ENCODE assay signal across 22 mouse cellular contexts in genomic region chr4:55511389-55511788, GRCm38 (mm10). TPM values are rescaled to one million over a fixed set of nuclear protein-coding genes. Genes with fewer than 3 reads are reported as not detected.
DNase-seq lines count a peak whose midpoint lies in the region; ATAC-seq and TF ChIP-seq lines count a peak whose summit lies in the region.
"Had no signal": no experiment of that assay in that cellular context is flagged by ENCODE, and none has a peak within 500 bp of the region (broad histone marks: within the 10 kb centered on the region; RNA-seq: fewer than 3 reads in every experiment).

No protein-coding gene starts in this region.

- no peak overlapping the region for H3K9ac ChIP-seq in CH12.LX (ENCODE audit: insufficient read depth, low read depth)
- H3K9ac ChIP-seq in forebrain, postnatal 0 days, result no peak overlapping the region

- dilution Hi-C loops in CH12.LX (cut with MboI; ENCODE audit: extremely low pct_ligation_motif_present, extremely low pct_unique_long_range_greater_than_20kb, low sequenced_read_pairs), result no loop called here

- no peak overlapping the region; the same call in 1 of the 2 replicates for H3K27ac ChIP-seq in CH12.LX (ENCODE audit: insufficient read depth, low read depth)
- H3K27ac ChIP-seq in forebrain, postnatal 0 days (ENCODE audit: low read depth, low read length), result no peak overlapping the region

- no peaks in the 10 kb centered on the region for H3K9me3 ChIP-seq in megakaryocyte, embryonic 14.5 days
- no peaks in the 10 kb centered on the region for H3K9me3 ChIP-seq in CH12.LX (replicated peaks; ENCODE audit: low read length)
- H3K9me3 ChIP-seq in forebrain, postnatal 0 days (ENCODE audit: low read length), result no peaks in the 10 kb centered on the region

- DNase-seq in CH12.LX (ENCODE audit: extremely low read depth), result peak; percentile 34
- DNase-seq in embryo, embryonic 10.5 days (ENCODE audit: low spot score), result no peak
- no peak for DNase-seq in forebrain, postnatal 0 days
- DNase-seq: adrenal gland, adult 2 months; adrenal gland, adult 8-10 months; adrenal gland, postnatal 10 days; adrenal gland, postnatal 14 days; adrenal gland, postnatal 25 days; adrenal gland, postnatal 36 days; B cell, adult 2 months; cerebellum, adult 11 months; cerebellum, adult 11-12 months; cerebellum, adult 18-20 months; cerebellum, adult 2 months had no signal

- ATAC-seq in megakaryocyte, adult 5-6 weeks (ENCODE audit: poor library complexity, severe bottlenecking), result no peak
- no peak for ATAC-seq in forebrain, postnatal 0 days
- ATAC-seq: activated CD4-positive, CD25-positive, alpha-beta regulatory T cell, adult 4 months; CD4-positive, CD25-positive, alpha-beta regulatory T cell, adult 4 months; Patski had no signal

- peak overlapping the region; percentile 65 for H3K4me3 ChIP-seq in megakaryocyte, embryonic 14.5 days (replicated peaks)
- no peak overlapping the region for H3K4me3 ChIP-seq in CH12.LX (replicated peaks in 1 of 3; ENCODE audit: low read depth in 2 of 3, low read length in 2 of 3, poor library complexity in 1 of 3)
- no peak overlapping the region for H3K4me3 ChIP-seq in myocyte
- no peak overlapping the region for H3K4me3 ChIP-seq in forebrain, postnatal 0 days (ENCODE audit: low read depth, low read length)

- TF ChIP-seq RAD21 in CH12.LX (IDR thresholded peaks at IDR 0.05; ENCODE audit: low read depth, low read length), result no peak

- H3K79me2 ChIP-seq in CH12.LX (replicated peaks; ENCODE audit: control insufficient read depth, extremely low read depth, insufficient read depth, poor library complexity, severe bottlenecking), result no peaks in the 10 kb centered on the region
- H3K79me2 ChIP-seq in myocyte (ENCODE audit: control insufficient read depth, insufficient read depth), result no peaks in the 10 kb centered on the region

- H3K36me3 ChIP-seq in megakaryocyte, embryonic 14.5 days (replicated peaks; ENCODE audit: low read length), result no peaks in the 10 kb centered on the region
- H3K36me3 ChIP-seq in CH12.LX (replicated peaks in 1 of 2; ENCODE audit: control insufficient read depth in 1 of 2, insufficient read depth in 1 of 2, low read length in 1 of 2), result no peaks in the 10 kb centered on the region
- no peaks in the 10 kb centered on the region for H3K36me3 ChIP-seq in myocyte (ENCODE audit: control insufficient read depth, insufficient read depth)
- H3K36me3 ChIP-seq in forebrain, postnatal 0 days (ENCODE audit: insufficient read depth), result no peaks in the 10 kb centered on the region
- H3K36me3 ChIP-seq: G1E had no signal

- TF ChIP-seq EP300 in CH12.LX (IDR thresholded peaks at IDR 0.05; ENCODE audit: low read length), result peak; percentile 59

- 83% methylated on average over 2 of the region's 2 CpGs for WGBS in forebrain, postnatal 0 days

- peaks cover 30% of the 10 kb centered on the region for H3K27me3 ChIP-seq in megakaryocyte, embryonic 14.5 days (replicated peaks)
- no peaks in the 10 kb centered on the region for H3K27me3 ChIP-seq in CH12.LX (replicated peaks)
- no peaks in the 10 kb centered on the region for H3K27me3 ChIP-seq in myocyte (ENCODE audit: control insufficient read depth, insufficient read depth, insufficient read length)
- no peaks in the 10 kb centered on the region for H3K27me3 ChIP-seq in forebrain, postnatal 0 days (ENCODE audit: insufficient read depth, low read length)
- H3K27me3 ChIP-seq: Patski had no signal

- no peak overlapping the region for H3ac ChIP-seq in myocyte (ENCODE audit: control insufficient read depth, insufficient read length)

- in situ Hi-C loops in CH12.LX (cut with MboI; ENCODE audit: low pct_ligation_motif_present, low pct_unique_long_range_greater_than_20kb, low sequenced_read_pairs), result loop anchor here (25.0 kb wide), 1 partner anchor 976 kb away; no protein-coding TSS in a partner anchor

- TF ChIP-seq CTCF in CH12.LX (conservative IDR thresholded peaks at IDR 0.05 in 1 of 2, IDR thresholded peaks at IDR 0.05 in 1 of 2; ENCODE audit: low read depth in 2 of 2, low read length in 2 of 2), result no peak
- no peak for TF ChIP-seq CTCF in forebrain, postnatal 0 days (IDR thresholded peaks at IDR 0.05; ENCODE audit: low read depth)

- H3K4me2 ChIP-seq in CH12.LX (ENCODE audit: insufficient read depth, low read depth, poor library complexity, severe bottlenecking) (0 out of 2 replicates have a peak overlapping the region, but pooled peaks have one; percentile 35), myocyte (ENCODE audit: low read depth) (peak overlapping the region; percentile 8)
- H3K4me2 ChIP-seq in forebrain, postnatal 0 days (ENCODE audit: low read depth), result no peak overlapping the region

- H3K4me1 ChIP-seq in megakaryocyte, embryonic 14.5 days, result peaks cover 10% of the 10 kb centered on the region; the same call in 1 of the 2 replicates
- H3K4me1 ChIP-seq in CH12.LX (ENCODE audit: control insufficient read depth in 1 of 2, insufficient read depth in 2 of 2), result peaks cover 4 to 8% of the 10 kb centered on the region in 2 experiments; a peak in 3 of 4 replicates
- H3K4me1 ChIP-seq in forebrain, postnatal 0 days (ENCODE audit: insufficient read depth), result no peaks in the 10 kb centered on the region

- TF ChIP-seq POLR2A in CH12.LX (IDR thresholded peaks at IDR 0.05; ENCODE audit: low read depth, low read length) (no peak), myocyte (IDR thresholded peaks at IDR 0.05; ENCODE audit: insufficient read length, low read depth) (no peak)

TF ChIP-seq in CH12.LX, 34 proteins besides CTCF, POLR2A, EP300 and RAD21:
- peak; percentile 76 for TF ChIP-seq BHLHE40 (IDR thresholded peaks at IDR 0.05; ENCODE audit: low read depth, low read length)
- peak; percentile 99 for TF ChIP-seq ETS1 (conservative IDR thresholded peaks at IDR 0.05; ENCODE audit: low read depth, low read length)
- TF ChIP-seq USF1 (IDR thresholded peaks at IDR 0.05; ENCODE audit: low read depth, low read length), result no peak
- TF ChIP-seq CHD2 (IDR thresholded peaks at IDR 0.05; ENCODE audit: low read length), result no peak
- TF ChIP-seq ZNF384 (IDR thresholded peaks at IDR 0.05; ENCODE audit: low read depth, low read length), result peak; percentile 68
- TF ChIP-seq NRF1 (IDR thresholded peaks at IDR 0.05; ENCODE audit: low read depth, low read length), result no peak
- TF ChIP-seq MAZ (IDR thresholded peaks at IDR 0.05; ENCODE audit: low read depth, low read length), result 0 out of 2 replicates have a peak, but pooled peaks have one; percentile 38
- TF ChIP-seq JUN (IDR thresholded peaks at IDR 0.05; ENCODE audit: insufficient read depth, low read depth, low read length), result 0 out of 2 replicates have a peak, but pooled peaks have one; percentile 36
- TF ChIP-seq MXI1 (IDR thresholded peaks at IDR 0.05; ENCODE audit: low read depth, low read length), result no peak
- TF ChIP-seq TCF12 (IDR thresholded peaks at IDR 0.05; ENCODE audit: low read depth, low read length), result peak; percentile 51; the same call in 1 of the 2 replicates
- TF ChIP-seq MEF2A (IDR thresholded peaks at IDR 0.05; ENCODE audit: borderline replicate concordance, low read depth, low read length), result peak; percentile 98
- TF ChIP-seq UBTF (IDR thresholded peaks at IDR 0.05; ENCODE audit: low read depth, low read length), result no peak
- peak; percentile 44; the same call in 1 of the 2 replicates for TF ChIP-seq MAFK (IDR thresholded peaks at IDR 0.05; ENCODE audit: insufficient replicate concordance, low read length)
- TF ChIP-seq NELFE (IDR thresholded peaks at IDR 0.05; ENCODE audit: low read depth, low read length), result no peak
- TF ChIP-seq SIN3A (IDR thresholded peaks at IDR 0.05; ENCODE audit: low read length), result no peak
- peak; percentile 81 for TF ChIP-seq IRF4 (IDR thresholded peaks at IDR 0.05; ENCODE audit: low read depth, low read length)
TF ChIP-seq in CH12.LX: peak in this region for 9.

TF ChIP-seq in myocyte, 11 proteins besides CTCF, POLR2A, EP300 and RAD21:
- no peak for TF ChIP-seq CEBPB (IDR thresholded peaks at IDR 0.05; ENCODE audit: insufficient read depth, poor library complexity, severe bottlenecking)
- TF ChIP-seq MYOG (IDR thresholded peaks at IDR 0.05; ENCODE audit: control insufficient read depth in 1 of 3, insufficient read depth in 1 of 3, insufficient read length in 2 of 3, low read depth in 2 of 3), result peak in 1 of 3 experiments; percentile 19
- TF ChIP-seq E2F4 (IDR thresholded peaks at IDR 0.05; ENCODE audit: insufficient read depth), result no peak
- no peak for TF ChIP-seq SRF (IDR thresholded peaks at IDR 0.05; ENCODE audit: control insufficient read depth, insufficient read length, low read depth)
- no peak for TF ChIP-seq TCF12 (IDR thresholded peaks at IDR 0.05; ENCODE audit: insufficient read depth, poor library complexity, severe bottlenecking)
- TF ChIP-seq TCF3 (IDR thresholded peaks at IDR 0.05; ENCODE audit: insufficient read length, low read depth), result no peak
TF ChIP-seq in myocyte: peak in this region for 1.

RNA-seq across cellular contexts. Expression of gene Klf4, which starts 20.9 kb away (rescaled TPM):
- polyA plus RNA-seq in megakaryocyte, embryonic 14.5 days (2012; ENCODE audit: insufficient read depth, low replicate concordance), result 3.0 and 5.1 TPM in 2 replicates
- total RNA-seq in megakaryocyte, adult 5-6 weeks (2015), result 196 and 224 TPM in 2 replicates
- 96.7 and 117 TPM in 2 replicates for total RNA-seq in megakaryocyte, adult 5-6 weeks (2017)
- total RNA-seq in CH12.LX (2012; rRNA removed), result 0.38 and 0.51 TPM in 2 replicates
- 0.81 and 1.3 TPM in 2 replicates for total RNA-seq in CH12.LX (2014; rRNA removed)
- 2.2 and 2.9 TPM in 2 replicates for polyA plus RNA-seq in CH12.LX (2012; ENCODE audit: insufficient read length, low read depth)
- 84.3 TPM for polyA plus RNA-seq in myocyte (2012; fragmentation: generic; extraction: Trizol)
- total RNA-seq in forebrain, postnatal 0 days (2014; rRNA removed), result 2.8 and 10.3 TPM in 2 replicates
- polyA plus RNA-seq in forebrain, postnatal 0 days (2015; fragmentation: Nextera tagmentation; extraction: Ambion mirVana), result 3.3 and 3.4 TPM in 2 replicates
- total RNA-seq: G1E, MEL had no signal

Comparison
In these comparisons a context has a peak if more than half of its experiments do, and no peak if none do; other contexts are left out.
1. RNA of gene Klf4, which starts 20.9 kb away (polyA plus RNA-seq): 84.3 TPM in myocyte (single experiment); 3.3 to 3.4 TPM in forebrain, postnatal 0 days, 3.0 to 5.1 TPM in megakaryocyte, embryonic 14.5 days and 2.2 to 2.9 TPM in CH12.LX; every median in the first group is over 10 times any median in the second.